Mouse (Mus musculus) olfactory bulb, adult 2 months (tissue): ENCODE data around the gene Slc7a1.

Experiments
- CTCF ChIP-seq: fragments of 200-500 bp; IDR thresholded peaks from 2 replicates; pipeline ENCODE4 v1.5.1; 2012; ENCODE audit warnings: low read depth, mild to moderate bottlenecking, low read length, moderate library complexity; ENCODE audit not compliant: insufficient read depth
- POLR2A ChIP-seq: fragments of 200-500 bp; IDR thresholded peaks from 2 replicates; pipeline ENCODE4 v1.6.1; 2012; ENCODE audit warnings: mild to moderate bottlenecking, low read depth, low read length, moderate library complexity; ENCODE audit not compliant: insufficient read depth

GRCm38 (mm10) chr5:148292862-148293261 is 106.8 kb downstream of the Slc7a1 start:
- no peak for TF ChIP-seq CTCF
- TF ChIP-seq POLR2A: no peak
